Mouse (Mus musculus): Measurements from ENCODE around the gene Rfc2. TPM values are rescaled to one million over a fixed set of nuclear protein-coding genes. Genes with fewer than 3 reads are reported as not detected.
A peak's percentile ranks its signal among the peaks of the same experiment; 100 is the strongest.

Gene Rfc2
- polyA plus RNA-seq, 1 experiment from 2014 or later = 375 TPM

DNA sequence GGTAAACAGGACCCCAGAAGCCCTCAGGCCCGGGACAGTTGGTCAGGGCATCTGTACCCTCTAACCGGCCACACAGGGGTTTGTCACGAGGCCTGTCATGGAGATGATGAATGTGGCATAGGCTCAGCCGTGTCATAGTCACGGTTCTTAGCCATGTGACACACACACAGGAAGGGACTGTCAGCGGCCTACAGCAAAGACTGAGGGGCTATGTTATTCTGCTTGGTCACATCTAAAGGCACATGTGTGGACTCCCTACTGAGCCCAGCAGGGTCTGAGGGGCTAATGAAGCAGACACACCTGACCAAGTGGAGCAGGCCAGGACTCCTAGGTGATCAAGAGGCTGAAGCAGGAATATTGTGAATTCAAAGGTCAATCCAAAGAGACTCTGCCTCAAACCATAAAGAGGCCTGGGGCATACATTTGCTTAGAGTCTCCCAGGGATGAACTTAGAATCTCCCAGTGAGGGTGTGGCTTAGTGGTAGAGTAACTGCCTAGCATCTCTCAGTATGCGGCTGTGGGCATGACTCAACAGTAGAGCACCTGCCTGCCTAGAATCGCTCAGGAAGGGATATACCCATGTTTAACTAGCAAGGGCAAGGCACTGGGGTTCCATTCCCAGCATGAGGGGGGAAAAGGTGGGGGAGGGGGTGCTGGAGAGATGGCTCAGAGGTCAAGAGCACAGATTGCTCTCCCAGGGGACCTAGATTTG, 30.8 kb downstream of the Rfc2 start:
- ATAC-seq (replicated peaks; ENCODE audit: low FRiP score) (no peak), DNase-seq (ENCODE audit: low spot score) (no peak)
- peaks cover 2% of the 10 kb centered on the region; the same call in 1 of the 2 replicates for H3K36me3 ChIP-seq (ENCODE audit: control insufficient read depth, insufficient read depth, low read length)
- H3K9ac ChIP-seq (ENCODE audit: low read length) = no peak overlapping the region
- H3K4me2 ChIP-seq (ENCODE audit: low read depth, low read length, severe bottlenecking) = no peak overlapping the region
- 78% methylated on average over 8 of the region's 8 CpGs for WGBS
- H3K4me3 ChIP-seq (ENCODE audit: low read depth, low read length) = no peak overlapping the region
- no peak overlapping the region for H3K27ac ChIP-seq (ENCODE audit: low read depth, low read length)
- no peaks in the 10 kb centered on the region for H3K27me3 ChIP-seq (ENCODE audit: control insufficient read depth, insufficient read depth, low read length)
- no peaks in the 10 kb centered on the region for H3K4me1 ChIP-seq (replicated peaks; ENCODE audit: control insufficient read depth, insufficient read depth, low read length)
- H3K9me3 ChIP-seq (ENCODE audit: control insufficient read depth, low read length) = no peaks in the 10 kb centered on the region

DNA sequence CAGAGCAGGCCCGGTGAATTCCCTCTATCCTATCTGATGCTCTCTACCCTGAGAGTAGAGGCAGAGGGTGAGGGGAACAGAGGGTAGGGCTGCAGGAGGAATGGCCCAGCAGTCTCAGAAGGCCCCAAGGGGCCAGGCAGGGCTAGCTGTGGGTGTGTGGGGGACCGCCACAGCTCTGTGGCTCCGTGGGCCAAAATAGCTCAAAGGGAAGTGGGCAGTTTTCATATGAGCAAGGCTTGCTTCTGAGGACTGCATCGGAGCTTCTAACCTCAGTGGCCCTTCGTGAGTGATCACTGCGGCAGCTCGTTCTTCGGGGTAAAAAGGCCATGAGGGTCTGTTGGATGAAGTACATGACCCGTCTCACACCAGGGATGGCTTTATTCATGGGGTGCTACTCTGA, 32.6 kb downstream of the Rfc2 start:
- Histone ChIP-seq H3K9ac (ENCODE audit: low read length) (no peak overlapping the region), H3K4me3 (ENCODE audit: low read depth, low read length) (no peak overlapping the region), H3K4me2 (ENCODE audit: low read depth, low read length, severe bottlenecking) (no peak overlapping the region), H3K9me3 (ENCODE audit: control insufficient read depth, low read length) (no peaks in the 10 kb centered on the region), H3K27ac (ENCODE audit: low read depth, low read length) (no peak overlapping the region), H3K36me3 (ENCODE audit: control insufficient read depth, insufficient read depth, low read length) (peaks cover 2% of the 10 kb centered on the region; the same call in 1 of the 2 replicates), H3K4me1 (replicated peaks; ENCODE audit: control insufficient read depth, insufficient read depth, low read length) (no peaks in the 10 kb centered on the region), H3K27me3 (ENCODE audit: control insufficient read depth, insufficient read depth, low read length) (no peaks in the 10 kb centered on the region)
- DNase-seq (ENCODE audit: low spot score) = no peak
- no peak for ATAC-seq (replicated peaks; ENCODE audit: low FRiP score)
- WGBS = 91% methylated on average over 9 of the region's 9 CpGs

DNA sequence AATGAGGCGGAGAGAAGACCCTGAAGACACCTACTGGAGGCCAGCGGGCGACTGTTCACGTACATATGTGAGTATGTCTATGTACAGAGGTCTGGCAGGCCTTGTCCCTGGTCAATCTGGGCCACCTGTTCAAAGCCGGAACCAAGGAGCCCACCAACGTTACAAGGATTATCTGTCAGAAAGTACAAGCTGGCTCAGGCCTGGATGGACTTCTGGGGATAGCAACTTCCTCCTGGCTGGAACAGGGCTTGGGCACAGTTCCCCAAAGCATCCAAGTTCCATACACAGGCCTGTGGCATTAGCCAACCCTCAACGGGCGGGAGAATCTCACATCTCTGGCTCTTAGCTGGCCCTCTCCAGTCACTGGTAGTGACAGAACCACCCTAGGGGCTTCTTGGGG, 33.1 kb downstream of the Rfc2 start:
- no peak overlapping the region for H3K9ac ChIP-seq (ENCODE audit: low read length)
- no peak overlapping the region for H3K4me2 ChIP-seq (ENCODE audit: low read depth, low read length, severe bottlenecking)
- no peaks in the 10 kb centered on the region for H3K4me1 ChIP-seq (replicated peaks; ENCODE audit: control insufficient read depth, insufficient read depth, low read length)
- no peak overlapping the region for H3K27ac ChIP-seq (ENCODE audit: low read depth, low read length)
- peaks cover 2% of the 10 kb centered on the region; the same call in 1 of the 2 replicates for H3K36me3 ChIP-seq (ENCODE audit: control insufficient read depth, insufficient read depth, low read length)
- H3K4me3 ChIP-seq (ENCODE audit: low read depth, low read length) = no peak overlapping the region
- H3K9me3 ChIP-seq (ENCODE audit: control insufficient read depth, low read length) = no peaks in the 10 kb centered on the region
- H3K27me3 ChIP-seq (ENCODE audit: control insufficient read depth, insufficient read depth, low read length) = no peaks in the 10 kb centered on the region
- WGBS = 90% methylated on average over 8 of the region's 8 CpGs
- no peak for ATAC-seq (replicated peaks; ENCODE audit: low FRiP score)
- DNase-seq (ENCODE audit: low spot score) = no peak

DNA sequence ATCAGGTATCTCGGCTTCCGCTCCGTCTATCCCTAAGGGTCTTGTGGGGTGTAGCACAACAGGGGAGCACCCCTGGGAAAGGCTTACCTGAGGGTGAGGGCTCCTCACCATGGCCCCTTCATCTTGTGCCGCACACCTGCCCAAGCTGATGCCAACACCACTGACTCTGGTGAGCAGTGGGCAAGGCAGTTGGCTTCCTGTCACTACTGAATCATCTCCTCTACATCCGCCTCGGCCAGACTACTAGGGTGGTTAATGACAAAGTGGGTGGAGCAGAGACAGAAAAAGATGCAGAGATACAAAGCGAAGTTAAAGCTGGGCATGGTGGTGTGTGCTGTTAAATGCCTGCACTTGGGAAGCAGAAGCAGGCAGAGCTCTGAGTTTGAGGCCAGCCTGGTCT, 33.6 kb downstream of the Rfc2 start, which contains the start of gene Lat2:
TSS of gene Lat2 (minus strand) at position 224 of the 400 bp plus-strand sequence.
- WGBS = 91% methylated on average over 7 of the region's 7 CpGs
- H3K9ac ChIP-seq (ENCODE audit: low read length) = no peak within 1 kb of the TSS
- H3K36me3 ChIP-seq (ENCODE audit: control insufficient read depth, insufficient read depth, low read length) = peaks cover 3% of the 10 kb centered on the region; the same call in 1 of the 2 replicates
- H3K4me3 ChIP-seq (ENCODE audit: low read depth, low read length) = no peak within 1 kb of the TSS
- H3K9me3 ChIP-seq (ENCODE audit: control insufficient read depth, low read length) = no peaks in the 10 kb centered on the region
- no peaks in the 10 kb centered on the region for H3K4me1 ChIP-seq (replicated peaks; ENCODE audit: control insufficient read depth, insufficient read depth, low read length)
- no peak within 1 kb of the TSS for H3K27ac ChIP-seq (ENCODE audit: low read depth, low read length)
- DNase-seq (ENCODE audit: low spot score) = no peak
- H3K4me2 ChIP-seq (ENCODE audit: low read depth, low read length, severe bottlenecking) = no peak within 1 kb of the TSS
- no peaks in the 10 kb centered on the region for H3K27me3 ChIP-seq (ENCODE audit: control insufficient read depth, insufficient read depth, low read length)
- ATAC-seq (replicated peaks; ENCODE audit: low FRiP score) = no peak

DNA sequence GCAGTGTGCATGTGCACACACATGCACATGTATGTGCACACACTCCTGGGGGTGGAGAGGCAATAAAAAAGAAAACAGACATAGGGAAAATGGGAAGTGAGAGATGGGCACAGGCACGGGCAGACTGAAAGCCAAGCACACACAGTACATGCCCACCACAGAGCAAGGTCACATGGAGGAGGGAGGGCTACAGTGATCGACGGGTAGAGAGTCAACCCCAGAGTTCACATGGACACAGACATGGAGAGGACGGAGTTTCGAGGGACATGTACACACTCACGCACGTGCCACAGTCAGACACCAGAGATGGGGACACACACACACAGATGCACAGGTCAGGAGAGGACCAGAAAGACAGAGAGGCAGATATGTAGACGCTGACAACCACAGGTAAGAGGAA, 34.2 kb downstream of the Rfc2 start:
- H3K27ac ChIP-seq (ENCODE audit: low read depth, low read length) = no peak overlapping the region
- ATAC-seq (replicated peaks; ENCODE audit: low FRiP score) = no peak

DNA sequence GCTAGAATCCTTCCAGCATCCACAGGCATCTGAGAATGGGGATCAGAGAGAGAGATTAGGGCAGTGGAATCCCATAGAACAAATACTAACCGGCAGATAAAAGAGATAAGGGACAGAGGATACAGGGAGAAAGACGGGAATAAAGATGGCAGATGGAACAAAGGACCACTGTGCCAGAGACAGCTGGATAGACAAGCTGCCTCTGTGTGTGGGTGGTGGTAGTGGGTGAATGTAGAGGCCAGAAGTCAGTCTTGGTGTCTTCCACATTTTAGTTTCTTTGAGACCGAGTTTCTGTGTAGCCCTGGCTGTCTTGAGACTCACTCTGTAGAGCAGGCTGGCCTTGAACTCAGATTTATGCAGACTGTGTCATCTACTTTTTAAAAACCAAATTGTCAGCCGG, 34.6 kb downstream of the Rfc2 start:
- DNase-seq (ENCODE audit: low spot score) = no peak

More for the DNA sequence above, 34.2 kb downstream of the Rfc2 start:
- DNase-seq (ENCODE audit: low spot score) = no peak
- H3K36me3 ChIP-seq (ENCODE audit: control insufficient read depth, insufficient read depth, low read length) = peaks cover 9% of the 10 kb centered on the region
- H3K4me3 ChIP-seq (ENCODE audit: low read depth, low read length) = no peak overlapping the region
- WGBS = 91% methylated on average over 8 of the region's 8 CpGs
- H3K4me1 ChIP-seq (replicated peaks; ENCODE audit: control insufficient read depth, insufficient read depth, low read length) = no peaks in the 10 kb centered on the region
- H3K9ac ChIP-seq (ENCODE audit: low read length) = no peak overlapping the region
- H3K4me2 ChIP-seq (ENCODE audit: low read depth, low read length, severe bottlenecking) = no peak overlapping the region
- H3K27me3 ChIP-seq (ENCODE audit: control insufficient read depth, insufficient read depth, low read length) = no peaks in the 10 kb centered on the region
- no peaks in the 10 kb centered on the region for H3K9me3 ChIP-seq (ENCODE audit: control insufficient read depth, low read length)

DNA sequence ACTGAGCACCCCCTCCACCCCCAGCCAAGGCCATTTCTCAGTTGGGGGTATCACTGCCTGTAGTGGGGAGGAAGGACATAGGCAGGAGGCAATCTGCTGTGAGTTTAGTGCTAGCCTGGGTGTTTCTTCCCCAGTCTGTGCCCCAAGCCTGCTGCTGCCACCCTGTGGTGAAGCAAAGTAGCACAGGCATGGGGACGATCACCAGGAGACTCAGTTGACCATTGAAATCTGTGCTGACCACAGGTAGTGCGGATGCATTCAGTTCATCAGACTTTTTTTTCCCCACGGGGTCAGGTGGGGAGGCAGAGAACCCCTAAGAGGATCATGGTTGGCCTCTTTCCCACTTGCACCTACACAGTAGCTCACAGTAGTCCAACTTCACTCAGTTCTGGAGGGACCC, 35.9 kb downstream of the Rfc2 start:
- Histone ChIP-seq H3K4me3 (ENCODE audit: low read depth, low read length) (no peak overlapping the region), H3K36me3 (ENCODE audit: control insufficient read depth, insufficient read depth, low read length) (peaks cover 19% of the 10 kb centered on the region), H3K27me3 (ENCODE audit: control insufficient read depth, insufficient read depth, low read length) (no peaks in the 10 kb centered on the region), H3K4me2 (ENCODE audit: low read depth, low read length, severe bottlenecking) (no peak overlapping the region), H3K27ac (ENCODE audit: low read depth, low read length) (no peak overlapping the region), H3K4me1 (replicated peaks; ENCODE audit: control insufficient read depth, insufficient read depth, low read length) (no peaks in the 10 kb centered on the region), H3K9ac (ENCODE audit: low read length) (no peak overlapping the region), H3K9me3 (ENCODE audit: control insufficient read depth, low read length) (no peaks in the 10 kb centered on the region)
- DNase-seq (ENCODE audit: low spot score) (peak; percentile 62), ATAC-seq (replicated peaks; ENCODE audit: low FRiP score) (no peak)
- WGBS = 71% methylated on average over 3 of the region's 3 CpGs

More for the DNA sequence above, 34.6 kb downstream of the Rfc2 start:
- no peak overlapping the region for H3K4me2 ChIP-seq (ENCODE audit: low read depth, low read length, severe bottlenecking)
- H3K27me3 ChIP-seq (ENCODE audit: control insufficient read depth, insufficient read depth, low read length) = no peaks in the 10 kb centered on the region
- no peak overlapping the region for H3K27ac ChIP-seq (ENCODE audit: low read depth, low read length)
- H3K36me3 ChIP-seq (ENCODE audit: control insufficient read depth, insufficient read depth, low read length) = peaks cover 9% of the 10 kb centered on the region
- H3K9me3 ChIP-seq (ENCODE audit: control insufficient read depth, low read length) = no peaks in the 10 kb centered on the region
- 78% methylated on average over 4 of the region's 4 CpGs for WGBS
- no peak overlapping the region for H3K9ac ChIP-seq (ENCODE audit: low read length)
- H3K4me3 ChIP-seq (ENCODE audit: low read depth, low read length) = no peak overlapping the region
- no peaks in the 10 kb centered on the region for H3K4me1 ChIP-seq (replicated peaks; ENCODE audit: control insufficient read depth, insufficient read depth, low read length)
- ATAC-seq (replicated peaks; ENCODE audit: low FRiP score) = no peak

DNA sequence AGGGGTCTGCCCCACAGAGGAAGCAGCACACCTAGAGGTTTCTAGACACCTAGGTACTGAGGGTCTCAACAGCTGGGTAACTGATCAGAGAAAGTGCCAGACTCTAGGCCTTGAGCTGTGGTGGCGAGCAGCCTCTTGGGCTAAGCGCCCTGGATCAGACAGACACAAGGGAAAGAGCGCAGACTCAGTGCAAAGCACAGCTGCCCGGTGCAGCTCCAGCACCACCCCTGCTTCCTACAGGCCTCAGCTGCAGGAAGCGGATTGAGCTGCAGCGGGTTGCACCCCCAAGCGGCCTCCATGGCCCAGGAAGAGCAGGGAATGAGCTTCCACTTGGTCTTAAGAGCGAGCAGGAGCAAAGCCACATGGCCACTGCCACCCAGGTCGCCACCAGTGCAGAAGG, 39.3 kb downstream of the Rfc2 start:
- Histone ChIP-seq H3K9ac (ENCODE audit: low read length) (no peak overlapping the region), H3K4me2 (ENCODE audit: low read depth, low read length, severe bottlenecking) (no peak overlapping the region), H3K27me3 (ENCODE audit: control insufficient read depth, insufficient read depth, low read length) (no peaks in the 10 kb centered on the region), H3K9me3 (ENCODE audit: control insufficient read depth, low read length) (no peaks in the 10 kb centered on the region), H3K4me1 (replicated peaks; ENCODE audit: control insufficient read depth, insufficient read depth, low read length) (no peaks in the 10 kb centered on the region), H3K27ac (ENCODE audit: low read depth, low read length) (no peak overlapping the region), H3K4me3 (ENCODE audit: low read depth, low read length) (no peak overlapping the region), H3K36me3 (ENCODE audit: control insufficient read depth, insufficient read depth, low read length) (peaks cover 46% of the 10 kb centered on the region)
- DNase-seq (ENCODE audit: low spot score) = no peak
- 97% methylated on average over 9 of the region's 9 CpGs for WGBS
- no peak for ATAC-seq (replicated peaks; ENCODE audit: low FRiP score)

DNA sequence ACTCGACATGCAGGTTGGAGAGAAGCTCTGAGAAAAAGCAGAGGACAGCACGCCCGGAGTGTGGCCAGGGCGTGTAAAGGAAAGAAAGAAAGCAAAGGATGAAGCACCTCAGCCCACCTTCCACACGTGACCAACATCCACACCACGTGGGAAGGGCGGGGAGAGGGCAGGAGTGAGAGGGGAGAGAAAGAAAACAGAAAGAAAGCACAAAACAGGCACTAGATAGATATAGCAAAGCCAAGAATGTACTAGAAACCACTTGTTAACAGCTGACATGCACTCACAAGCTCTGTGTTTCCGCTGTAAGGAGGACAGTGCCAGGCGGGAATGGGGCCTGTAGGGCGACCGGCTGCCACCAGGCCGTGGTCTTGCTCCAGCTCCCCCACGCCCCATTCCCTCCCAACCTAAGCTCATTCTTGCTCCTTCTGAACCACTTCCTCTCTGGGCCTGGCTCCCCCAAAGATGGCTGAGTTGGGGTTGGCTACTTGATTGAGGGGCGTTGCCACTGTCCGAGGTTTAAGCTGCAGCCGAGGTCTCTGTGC, 40.0 kb downstream of the Rfc2 start:
- no peak for ATAC-seq (replicated peaks; ENCODE audit: low FRiP score)
- no peaks in the 10 kb centered on the region for H3K9me3 ChIP-seq (ENCODE audit: control insufficient read depth, low read length)
- no peak overlapping the region for H3K4me2 ChIP-seq (ENCODE audit: low read depth, low read length, severe bottlenecking)
- 91% methylated on average over 16 of the region's 16 CpGs for WGBS
- H3K27me3 ChIP-seq (ENCODE audit: control insufficient read depth, insufficient read depth, low read length) = no peaks in the 10 kb centered on the region
- no peaks in the 10 kb centered on the region for H3K4me1 ChIP-seq (replicated peaks; ENCODE audit: control insufficient read depth, insufficient read depth, low read length)
- DNase-seq (ENCODE audit: low spot score) = no peak
- peaks cover 50% of the 10 kb centered on the region for H3K36me3 ChIP-seq (ENCODE audit: control insufficient read depth, insufficient read depth, low read length)
- no peak overlapping the region for H3K9ac ChIP-seq (ENCODE audit: low read length)
- H3K4me3 ChIP-seq (ENCODE audit: low read depth, low read length) = no peak overlapping the region
- no peak overlapping the region for H3K27ac ChIP-seq (ENCODE audit: low read depth, low read length)

Data from forebrain, embryonic 11.5 days (tissue).